Mouse (Mus musculus) intestine, postnatal 0 days (tissue): ENCODE data around the gene Fli1. TPM values are rescaled to one million over a fixed set of nuclear protein-coding genes. Genes with fewer than 3 reads are reported as not detected.

Experiments used
- ATAC-seq: fragments of 200-750 bp; cut with Nextera tagmentation; 2 replicates; pipeline ENCODE4 v1.8.0; 2017; ENCODE audit warnings: mild to moderate bottlenecking, moderate TSS enrichment, moderate library complexity
- H3K27ac ChIP-seq: fragments of 300-500 bp; sonication (generic); 2 replicates; pipeline ENCODE4 v1.5.1; 2014; ENCODE audit warnings: mild to moderate bottlenecking, low read depth, low read length, moderate library complexity
- H3K27me3 ChIP-seq: fragments of 300-500 bp; sonication (generic); replicated peaks from 2 replicates; pipeline ENCODE4 v1.6.1; 2014; ENCODE audit warnings: low read length, mixed read lengths; ENCODE audit not compliant: control insufficient read depth, insufficient read depth
- H3K36me3 ChIP-seq: fragments of 300-500 bp; sonication (generic); 2 replicates; pipeline ENCODE4 v1.6.1; 2014; ENCODE audit warnings: mild to moderate bottlenecking, moderate library complexity; ENCODE audit not compliant: control insufficient read depth, insufficient read depth
- H3K4me1 ChIP-seq: fragments of 300-500 bp; sonication (generic); replicated peaks from 2 replicates; pipeline ENCODE4 v1.6.1; 2014; ENCODE audit warnings: antibody characterized with exemption, low read length, mixed read lengths; ENCODE audit not compliant: control insufficient read depth, insufficient read depth
- H3K4me2 ChIP-seq: fragments of 300-500 bp; sonication (generic); replicated peaks from 2 replicates; pipeline ENCODE4 v1.6.1; 2014; ENCODE audit warnings: low read depth, mild to moderate bottlenecking, moderate library complexity
- H3K4me3 ChIP-seq: fragments of 300-500 bp; sonication (generic); 2 replicates; pipeline ENCODE4 v1.5.1; 2014; ENCODE audit warnings: low read depth, low read length
- H3K9ac ChIP-seq: fragments of 300-500 bp; sonication (generic); 2 replicates; pipeline ENCODE4 v1.6.1; 2014; ENCODE audit warnings: mild to moderate bottlenecking, low read depth, low read length
- H3K9me3 ChIP-seq: fragments of 300-500 bp; sonication (generic); 2 replicates; pipeline ENCODE4 v1.6.1; 2016; ENCODE audit warnings: mixed run types; ENCODE audit not compliant: control insufficient read depth
- CTCF ChIP-seq: sonication (generic); IDR thresholded peaks from 2 replicates; pipeline ENCODE4 v1.5.1; 2016; ENCODE audit warnings: low read depth, mild to moderate bottlenecking, control low read depth, antibody characterized with exemption, moderate library complexity
- WGBS: fragments of 180-500 bp; shearing (Covaris S2); extraction: QIAGEN DNeasy Blood & Tissue Kit; methylation state at CpG from one replicate; pipeline ENCODE4 v1.1.7; 2014; 5-methylcytosine and 5-hydroxymethylcytosine counted together
- polyA plus RNA-seq: library from polyadenylated mRNA; unstranded; fragments of >200 nt; fragmentation: Nextera tagmentation; extraction: Ambion mirVana; gene quantifications from 2 replicates; pipeline ENCODE4 v1.2.1, GENCODE M21; 2015

The Fli1 gene
- polyA plus RNA-seq, 1 experiment from 2014 or later, result 6.0 TPM

DNA sequence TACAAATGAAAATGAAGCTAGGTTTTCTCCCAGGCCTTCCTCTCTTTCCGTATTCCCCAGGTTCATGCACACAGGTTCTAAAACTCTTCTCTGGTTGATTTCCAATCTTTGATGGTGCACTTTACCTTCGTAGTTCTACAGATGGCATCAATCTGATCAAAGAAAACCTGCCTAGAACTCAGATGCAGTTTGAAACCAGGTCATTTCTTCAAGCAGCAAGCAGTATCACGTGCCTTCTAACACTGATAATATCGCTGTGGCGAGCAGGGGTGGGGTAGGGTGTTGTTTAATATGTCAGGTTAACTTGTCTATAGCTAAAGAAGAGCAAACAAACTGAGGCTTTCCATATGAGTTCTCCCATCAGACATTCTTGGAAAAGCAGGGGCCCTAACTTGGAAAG is 4.5 kb downstream of the Fli1 start:
- TF ChIP-seq CTCF, result no peak
- H3K9me3 ChIP-seq, result no peaks in the 10 kb centered on the region
- H3K4me2 ChIP-seq, result no peak overlapping the region
- WGBS, result 71% methylated on average over 5 of the region's 5 CpGs
- no peaks in the 10 kb centered on the region for H3K4me1 ChIP-seq
- no peak overlapping the region for H3K4me3 ChIP-seq
- no peak overlapping the region for H3K9ac ChIP-seq
- no peak for ATAC-seq
- H3K36me3 ChIP-seq, result no peaks in the 10 kb centered on the region
- peaks cover 40% of the 10 kb centered on the region for H3K27me3 ChIP-seq
- no peak overlapping the region for H3K27ac ChIP-seq

DNA sequence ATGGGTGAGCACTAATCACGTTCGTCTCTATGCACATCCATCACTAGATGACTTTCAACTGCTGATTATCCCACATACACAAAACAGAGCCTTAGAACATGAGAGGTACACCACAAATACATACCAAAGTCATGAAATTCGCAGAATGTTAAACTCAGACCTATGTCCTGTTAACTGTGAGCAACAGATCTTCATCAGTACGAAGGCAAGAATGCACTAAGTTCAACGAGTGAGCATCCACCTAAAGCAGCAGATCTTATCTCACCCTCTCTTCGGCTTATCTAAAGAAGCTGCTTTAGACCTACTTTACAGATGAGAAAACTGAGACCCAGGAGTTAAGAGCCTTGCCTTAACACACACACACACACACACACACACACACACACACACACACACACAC is 5.0 kb downstream of the Fli1 start:
- H3K4me2 ChIP-seq, result no peak overlapping the region
- no peaks in the 10 kb centered on the region for H3K4me1 ChIP-seq
- H3K27ac ChIP-seq, result no peak overlapping the region
- ATAC-seq, result no peak
- H3K9ac ChIP-seq, result no peak overlapping the region
- H3K27me3 ChIP-seq, result peaks cover 36% of the 10 kb centered on the region
- WGBS, result 63% methylated on average over 6 of the region's 6 CpGs
- TF ChIP-seq CTCF, result no peak
- no peaks in the 10 kb centered on the region for H3K36me3 ChIP-seq
- H3K4me3 ChIP-seq, result no peak overlapping the region
- no peaks in the 10 kb centered on the region for H3K9me3 ChIP-seq

DNA sequence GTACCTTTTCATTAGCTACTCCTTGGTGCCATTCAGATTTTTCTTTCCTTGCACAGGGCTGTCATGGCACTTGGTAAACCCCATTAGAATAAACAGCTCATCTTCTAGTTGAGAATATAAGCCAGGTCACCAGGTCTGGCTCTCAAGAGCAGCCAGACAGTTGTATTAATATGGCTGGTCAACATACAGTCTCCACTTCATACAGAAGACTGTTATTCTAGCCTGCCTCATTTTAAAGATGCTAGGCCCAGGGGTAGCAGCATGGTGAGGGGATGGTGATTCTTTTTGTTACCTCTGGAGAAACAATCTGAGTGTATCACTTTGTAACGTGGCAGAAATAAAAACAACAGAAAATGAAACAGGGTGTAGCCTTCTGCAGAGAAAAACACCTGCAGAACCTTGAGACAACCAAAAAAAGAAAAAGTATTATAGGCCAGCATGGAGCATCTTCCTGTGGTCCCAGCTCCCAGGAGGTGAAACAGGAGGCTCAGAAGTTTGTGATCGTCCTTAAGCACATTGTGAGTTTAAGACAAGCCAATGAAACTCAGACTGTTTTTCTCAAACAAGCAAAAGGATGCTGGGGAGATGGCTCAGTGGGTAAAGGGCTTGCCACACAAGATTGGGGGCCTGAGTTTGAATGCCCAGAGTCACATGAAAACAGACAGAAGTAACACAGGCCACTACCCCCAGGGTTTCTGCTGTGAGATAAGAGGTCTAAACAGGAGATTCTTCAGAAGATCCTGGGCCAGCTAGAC is 7.3 kb downstream of the Fli1 start:
- Histone ChIP-seq H3K4me3 (no peak overlapping the region), H3K9me3 (no peaks in the 10 kb centered on the region), H3K4me2 (no peak overlapping the region), H3K36me3 (no peaks in the 10 kb centered on the region), H3K9ac (no peak overlapping the region), H3K4me1 (no peaks in the 10 kb centered on the region), H3K27me3 (peaks cover 14% of the 10 kb centered on the region; the same call in 1 of the 2 replicates), H3K27ac (no peak overlapping the region)
- no peak for ATAC-seq
- TF ChIP-seq CTCF, result no peak
- WGBS, result 58% methylated on average over 2 of the region's 2 CpGs

DNA sequence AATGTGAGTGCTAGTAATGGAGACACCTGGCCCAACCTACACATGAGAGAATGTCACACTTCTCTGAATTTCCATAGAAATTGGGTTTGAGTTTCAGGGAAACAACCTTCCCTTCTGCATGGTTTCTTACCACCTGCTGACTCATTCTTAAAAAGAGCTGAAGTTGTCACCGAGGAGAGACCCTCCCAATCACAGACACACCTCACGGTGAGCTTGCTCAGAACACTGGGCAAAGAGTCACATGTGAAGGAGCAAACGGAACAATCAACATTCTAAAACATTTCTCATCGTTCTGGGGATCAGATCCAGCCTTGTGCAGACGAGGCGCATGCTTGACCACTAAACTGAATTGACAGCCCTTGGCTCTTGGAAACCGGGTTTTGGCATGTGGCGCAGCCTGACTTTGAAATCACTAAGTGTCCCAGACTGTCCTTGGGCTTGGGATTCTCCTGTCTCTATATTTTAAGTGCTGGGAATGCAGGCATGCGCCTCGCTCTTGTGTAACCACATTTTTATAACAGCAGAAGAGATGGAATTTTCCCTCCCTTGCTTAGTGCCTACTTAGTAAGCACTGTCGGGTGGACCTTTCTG is 8.5 kb downstream of the Fli1 start:
- H3K9me3 ChIP-seq, result no peaks in the 10 kb centered on the region
- WGBS, result 77% methylated on average over 11 of the region's 11 CpGs
- no peaks in the 10 kb centered on the region for H3K4me1 ChIP-seq
- H3K27ac ChIP-seq, result no peak overlapping the region
- no peak for TF ChIP-seq CTCF
- no peaks in the 10 kb centered on the region for H3K36me3 ChIP-seq
- no peak overlapping the region for H3K4me3 ChIP-seq
- no peak overlapping the region for H3K4me2 ChIP-seq
- no peak overlapping the region for H3K9ac ChIP-seq
- ATAC-seq, result no peak
- H3K27me3 ChIP-seq, result peaks cover 4% of the 10 kb centered on the region; the same call in 1 of the 2 replicates

DNA sequence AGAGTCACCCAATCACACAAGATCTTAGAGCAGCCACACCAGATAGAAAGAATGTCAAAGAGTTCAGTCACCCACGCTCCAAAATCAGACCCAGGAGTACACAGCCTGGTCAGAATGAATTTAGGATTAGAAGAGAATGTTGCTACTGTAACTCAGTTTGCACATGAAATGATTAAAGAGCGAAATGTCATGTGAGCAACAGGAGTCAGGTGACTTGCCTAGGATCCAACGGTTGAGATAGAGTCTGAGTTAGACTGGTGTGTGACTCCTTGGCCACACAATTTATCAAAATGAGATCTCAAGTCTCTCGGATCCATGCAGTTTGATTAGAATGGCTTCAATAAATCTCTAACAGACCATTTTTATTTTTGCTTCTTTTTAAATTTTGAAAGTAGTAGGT is 11.1 kb downstream of the Fli1 start:
- no peak for TF ChIP-seq CTCF
- Histone ChIP-seq H3K4me2 (no peak overlapping the region), H3K27ac (no peak overlapping the region), H3K9me3 (no peaks in the 10 kb centered on the region), H3K27me3 (no peaks in the 10 kb centered on the region), H3K4me1 (no peaks in the 10 kb centered on the region), H3K4me3 (no peak overlapping the region), H3K36me3 (no peaks in the 10 kb centered on the region), H3K9ac (no peak overlapping the region)
- WGBS, result 77% methylated on average over 4 of the region's 4 CpGs
- ATAC-seq, result no peak

DNA sequence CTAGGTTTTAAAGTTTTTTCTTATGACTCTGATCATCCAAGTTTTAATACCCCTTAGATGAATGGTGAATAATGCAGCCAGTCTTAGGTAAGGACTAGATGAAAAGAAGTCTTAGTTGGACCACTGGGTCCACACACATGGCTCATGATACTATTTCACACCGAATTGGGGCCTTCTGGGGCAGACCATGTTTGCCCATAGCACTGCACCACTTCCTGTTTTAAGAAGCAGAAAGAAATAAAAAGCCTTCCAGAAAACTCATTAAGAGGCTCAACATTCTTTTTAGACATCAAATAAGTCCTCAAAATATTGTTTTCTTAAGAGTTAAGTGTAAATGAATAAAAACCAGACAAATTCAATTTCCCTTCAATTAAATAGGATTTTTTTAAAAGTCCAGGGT is 11.7 kb downstream of the Fli1 start:
- Histone ChIP-seq H3K4me1 (no peaks in the 10 kb centered on the region), H3K27me3 (no peaks in the 10 kb centered on the region), H3K36me3 (no peaks in the 10 kb centered on the region), H3K4me3 (no peak overlapping the region), H3K4me2 (no peak overlapping the region), H3K9ac (no peak overlapping the region), H3K27ac (no peak overlapping the region), H3K9me3 (no peaks in the 10 kb centered on the region)
- WGBS, result 75% methylated on average over 1 of the region's 1 CpGs
- TF ChIP-seq CTCF, result no peak
- ATAC-seq, result no peak
